In genomic region chr5:14951822-14952221, GRCm38 (mm10) we compare ENCODE assay signal across 14 mouse cellular contexts. TPM values are rescaled to one million over a fixed set of nuclear protein-coding genes. Genes with fewer than 3 reads are reported as not detected.
DNase-seq lines count a peak whose midpoint lies in the region; ATAC-seq lines count a peak whose summit lies in the region.
"Not testable (repeated sequence)": the region's sequence is repeated elsewhere in the genome, so short reads cannot be mapped to it uniquely, and the experiment has no call there.
"Had no signal": no experiment of that assay in that cellular context is flagged by ENCODE, and none has a peak within 500 bp of the region (broad histone marks: within the 10 kb centered on the region; RNA-seq: fewer than 3 reads in every experiment).

No protein-coding gene starts in this region.

- H3K4me1 ChIP-seq in embryonic facial prominence, embryonic 13.5 days; heart, embryonic 10.5 days; hindbrain, embryonic 14.5 days (replicated peaks; ENCODE audit: control insufficient read depth, insufficient read depth, low read length); limb, embryonic 11.5 days (ENCODE audit: control insufficient read depth, insufficient read depth, low read length); lung, embryonic 16.5 days (replicated peaks; ENCODE audit: control insufficient read depth, insufficient read depth, low read length); neural tube, embryonic 11.5 days (ENCODE audit: control insufficient read depth, insufficient read depth, low read length): not testable (repeated sequence)

- 64% methylated on average over 7 of the region's 7 CpGs for WGBS in embryonic facial prominence, embryonic 13.5 days
- 59% methylated on average over 7 of the region's 7 CpGs for whole genome bisulfite sequencing in heart, embryonic 10.5 days
- WGBS in hindbrain, embryonic 14.5 days: 70% methylated on average over 7 of the region's 7 CpGs
- WGBS in limb, embryonic 11.5 days: 73% methylated on average over 7 of the region's 7 CpGs
- 63% methylated on average over 7 of the region's 7 CpGs for WGBS in lung, embryonic 16.5 days
- WGBS in neural tube, embryonic 11.5 days: 69% methylated on average over 7 of the region's 7 CpGs

- H3K4me3 ChIP-seq in embryonic facial prominence, embryonic 13.5 days; heart, embryonic 10.5 days; hindbrain, embryonic 14.5 days (replicated peaks; ENCODE audit: low read length); limb, embryonic 11.5 days (ENCODE audit: low read depth, low read length); lung, embryonic 16.5 days (ENCODE audit: low read length); neural tube, embryonic 11.5 days (ENCODE audit: low read depth, low read length): not testable (repeated sequence)

- not testable (repeated sequence) for H3K4me2 ChIP-seq in embryonic facial prominence, embryonic 13.5 days; hindbrain, embryonic 14.5 days (replicated peaks); limb, embryonic 11.5 days (ENCODE audit: low read depth, severe bottlenecking); lung, embryonic 16.5 days (ENCODE audit: low read depth, low read length); neural tube, embryonic 11.5 days (ENCODE audit: low read depth)

- H3K27me3 ChIP-seq in embryonic facial prominence, embryonic 13.5 days; heart, embryonic 10.5 days (ENCODE audit: insufficient read depth, poor library complexity, severe bottlenecking); hindbrain, embryonic 14.5 days (ENCODE audit: control insufficient read depth, insufficient read depth, low read length); limb, embryonic 11.5 days (ENCODE audit: control insufficient read depth, insufficient read depth, low read length); lung, embryonic 16.5 days (ENCODE audit: control insufficient read depth, insufficient read depth, low read depth, low read length); neural tube, embryonic 11.5 days (ENCODE audit: control insufficient read depth, insufficient read depth, low read length): not testable (repeated sequence)

- not testable (repeated sequence) for H3K27ac ChIP-seq in embryonic facial prominence, embryonic 13.5 days; heart, embryonic 10.5 days; hindbrain, embryonic 14.5 days; limb, embryonic 11.5 days (replicated peaks; ENCODE audit: low read depth, low read length); lung, embryonic 16.5 days (ENCODE audit: low read length); neural tube, embryonic 11.5 days (ENCODE audit: low read depth, low read length)

- peak; percentile 6 for DNase-seq in 3T3-L1 (ENCODE audit: low read depth, low spot score)
- peak; percentile 71 for DNase-seq in heart, embryonic 10.5 days (ENCODE audit: low spot score)
- not testable (repeated sequence) for DNase-seq in hindbrain, embryonic 14.5 days (ENCODE audit: low spot score); limb, embryonic 11.5 days (ENCODE audit: low spot score); neural tube, embryonic 11.5 days (ENCODE audit: low spot score)
- DNase-seq in yolk sac, embryonic 10.5 days (ENCODE audit: low spot score): peak; percentile 9

- peak; percentile 75 for ATAC-seq in embryonic facial prominence, embryonic 13.5 days (ENCODE audit: insufficient number of reproducible peaks, insufficient read depth, low FRiP score, low TSS enrichment, low read depth)
- ATAC-seq in hindbrain, embryonic 14.5 days (ENCODE audit: low FRiP score): peak; percentile 64; the same call in 1 of the 2 replicates
- ATAC-seq in limb, embryonic 11.5 days (ENCODE audit: insufficient number of reproducible peaks, low FRiP score, low TSS enrichment, low read depth): peak; percentile 65; the same call in 1 of the 2 replicates
- ATAC-seq in lung, embryonic 16.5 days (ENCODE audit: low read depth): peak; percentile 56
- ATAC-seq in neural tube, embryonic 11.5 days (ENCODE audit: insufficient read depth, low FRiP score, low TSS enrichment): peak; percentile 75

- H3K9me3 ChIP-seq in embryonic facial prominence, embryonic 13.5 days: peaks cover 12% of the 10 kb centered on the region
- peaks cover 19% of the 10 kb centered on the region for H3K9me3 ChIP-seq in heart, embryonic 10.5 days
- H3K9me3 ChIP-seq in hindbrain, embryonic 14.5 days (ENCODE audit: control insufficient read depth, low read length): peaks cover 46% of the 10 kb centered on the region
- H3K9me3 ChIP-seq in limb, embryonic 11.5 days (ENCODE audit: control insufficient read depth, low read length): not testable (repeated sequence)
- peaks cover 14% of the 10 kb centered on the region for H3K9me3 ChIP-seq in lung, embryonic 16.5 days (ENCODE audit: control insufficient read depth, low read length)
- H3K9me3 ChIP-seq in neural tube, embryonic 11.5 days (ENCODE audit: control insufficient read depth, low read length): peaks cover 12% of the 10 kb centered on the region

- H3K36me3 ChIP-seq in embryonic facial prominence, embryonic 13.5 days; heart, embryonic 10.5 days; hindbrain, embryonic 14.5 days (replicated peaks; ENCODE audit: control insufficient read depth, insufficient read depth); limb, embryonic 11.5 days (ENCODE audit: control insufficient read depth, insufficient read depth, low read length); lung, embryonic 16.5 days (ENCODE audit: control insufficient read depth, insufficient read depth, low read length); neural tube, embryonic 11.5 days (ENCODE audit: control insufficient read depth, insufficient read depth, low read length): not testable (repeated sequence)

- not testable (repeated sequence) for H3K9ac ChIP-seq in embryonic facial prominence, embryonic 13.5 days; hindbrain, embryonic 14.5 days; limb, embryonic 11.5 days (ENCODE audit: low read length); lung, embryonic 16.5 days (ENCODE audit: low read length); neural tube, embryonic 11.5 days (ENCODE audit: low read length)

RNA-seq across cellular contexts. Expression of gene Speer4e, which starts 13.6 kb away (rescaled TPM):
- polyA plus RNA-seq in embryonic facial prominence, embryonic 13.5 days (2015; fragmentation: Nextera tagmentation; extraction: Ambion mirVana): not detected in 2 replicates
- polyA plus RNA-seq in heart, embryonic 10.5 days (2016; fragmentation: Nextera tagmentation; extraction: Ambion mirVana): not detected in 2 replicates
- not detected in 2 replicates for polyA plus RNA-seq in hindbrain, embryonic 14.5 days (2014; fragmentation: Nextera tagmentation; extraction: Ambion mirVana)
- polyA plus RNA-seq in limb, embryonic 11.5 days (2014; fragmentation: Nextera tagmentation; extraction: Ambion mirVana): not detected in 2 replicates
- not detected in 2 replicates for polyA plus RNA-seq in lung, embryonic 16.5 days (2015; fragmentation: Nextera tagmentation; extraction: Ambion mirVana)
- polyA plus RNA-seq in neural tube, embryonic 11.5 days (2014; fragmentation: Nextera tagmentation; extraction: Ambion mirVana): not detected in 2 replicates
- polyA plus RNA-seq: frontal cortex, adult 2 months; heart, adult 2 months; kidney, embryonic 14.5 days; liver, embryonic 14.5 days; myocyte; thymus, adult 2 months had no signal

RNA-seq across cellular contexts. Expression of gene Gm10354, which starts 26.9 kb away (rescaled TPM):
- not detected in 2 replicates for polyA plus RNA-seq in embryonic facial prominence, embryonic 13.5 days (2015; fragmentation: Nextera tagmentation; extraction: Ambion mirVana)
- polyA plus RNA-seq in heart, embryonic 10.5 days (2016; fragmentation: Nextera tagmentation; extraction: Ambion mirVana): not detected in 2 replicates
- polyA plus RNA-seq in hindbrain, embryonic 14.5 days (2014; fragmentation: Nextera tagmentation; extraction: Ambion mirVana): not detected in 2 replicates
- not detected in 2 replicates for polyA plus RNA-seq in limb, embryonic 11.5 days (2014; fragmentation: Nextera tagmentation; extraction: Ambion mirVana)
- not detected in 2 replicates for polyA plus RNA-seq in lung, embryonic 16.5 days (2015; fragmentation: Nextera tagmentation; extraction: Ambion mirVana)
- polyA plus RNA-seq in neural tube, embryonic 11.5 days (2014; fragmentation: Nextera tagmentation; extraction: Ambion mirVana): not detected in 2 replicates
- polyA plus RNA-seq: frontal cortex, adult 2 months; heart, adult 2 months; kidney, embryonic 14.5 days; liver, embryonic 14.5 days; myocyte; thymus, adult 2 months had no signal

RNA-seq across cellular contexts. Expression of gene Gm9758, which starts 37.1 kb away (rescaled TPM):
- not detected in 2 replicates for polyA plus RNA-seq in embryonic facial prominence, embryonic 13.5 days (2015; fragmentation: Nextera tagmentation; extraction: Ambion mirVana)
- not detected in 2 replicates for polyA plus RNA-seq in heart, embryonic 10.5 days (2016; fragmentation: Nextera tagmentation; extraction: Ambion mirVana)
- polyA plus RNA-seq in hindbrain, embryonic 14.5 days (2014; fragmentation: Nextera tagmentation; extraction: Ambion mirVana): not detected in 2 replicates
- polyA plus RNA-seq in limb, embryonic 11.5 days (2014; fragmentation: Nextera tagmentation; extraction: Ambion mirVana): not detected in 2 replicates
- not detected in 2 replicates for polyA plus RNA-seq in lung, embryonic 16.5 days (2015; fragmentation: Nextera tagmentation; extraction: Ambion mirVana)
- not detected in 2 replicates for polyA plus RNA-seq in neural tube, embryonic 11.5 days (2014; fragmentation: Nextera tagmentation; extraction: Ambion mirVana)
- polyA plus RNA-seq: frontal cortex, adult 2 months; heart, adult 2 months; kidney, embryonic 14.5 days; liver, embryonic 14.5 days; myocyte; thymus, adult 2 months had no signal
